Mouse (Mus musculus) lung, embryonic 14.5 days (tissue): ENCODE data around the gene Ccdc38. TPM values are rescaled to one million over a fixed set of nuclear protein-coding genes. Genes with fewer than 3 reads are reported as not detected.
"Not testable (repeated sequence)": the region's sequence is repeated elsewhere in the genome, so short reads cannot be mapped to it uniquely, and the experiment has no call there.

ENCODE experiments used
- ATAC-seq: fragments of 200-750 bp; cut with Nextera tagmentation; 2 replicates; pipeline ENCODE4 v1.8.0; 2017; ENCODE audit warnings: mild to moderate bottlenecking, moderate TSS enrichment, moderate library complexity; ENCODE audit not compliant: insufficient read depth
- DNase-seq: peaks from one replicate; pipeline ENCODE4 v3.0.0-alpha.2; 2015
- H3K27ac ChIP-seq: fragments of 300-500 bp; sonication (generic); 2 replicates; pipeline ENCODE4 v1.5.1; 2014; ENCODE audit warnings: low read depth, mild to moderate bottlenecking, moderate library complexity
- H3K27me3 ChIP-seq: fragments of 300-500 bp; sonication (generic); 2 replicates; pipeline ENCODE4 v1.6.1; 2014; ENCODE audit warnings: low read length, control low read depth; ENCODE audit not compliant: insufficient read depth
- H3K36me3 ChIP-seq: fragments of 300-500 bp; sonication (generic); 2 replicates; pipeline ENCODE4 v1.6.1; 2014; ENCODE audit warnings: control low read depth; ENCODE audit not compliant: insufficient read depth
- H3K4me1 ChIP-seq: fragments of 300-500 bp; sonication (generic); 2 replicates; pipeline ENCODE4 v1.6.1; 2014; ENCODE audit warnings: antibody characterized with exemption, control low read depth; ENCODE audit not compliant: insufficient read depth
- H3K4me2 ChIP-seq: fragments of 300-500 bp; sonication (generic); 2 replicates; pipeline ENCODE4 v1.6.1; 2014; ENCODE audit warnings: mild to moderate bottlenecking
- H3K4me3 ChIP-seq: fragments of 300-500 bp; sonication (generic); 2 replicates; pipeline ENCODE4 v1.5.1; 2014; ENCODE audit warnings: low read depth, low read length
- H3K9ac ChIP-seq: fragments of 300-500 bp; sonication (generic); 2 replicates; pipeline ENCODE4 v1.6.1; 2014
- H3K9me3 ChIP-seq: fragments of 300-500 bp; sonication (generic); 2 replicates; pipeline ENCODE4 v1.6.1; 2016; ENCODE audit warnings: low read depth, low read length, control low read depth
- CTCF ChIP-seq: IDR thresholded peaks from 2 replicates; pipeline ENCODE4 v1.5.1; 2016; ENCODE audit warnings: antibody characterized with exemption, low read depth
- WGBS: fragments of 180-500 bp; shearing (Covaris S2); extraction: QIAGEN DNeasy Blood & Tissue Kit; methylation state at CpG from one replicate; pipeline ENCODE4 v1.1.7; 2014; 5-methylcytosine and 5-hydroxymethylcytosine counted together
- polyA plus RNA-seq: library from polyadenylated mRNA; unstranded; fragments of >200 nt; fragmentation: Nextera tagmentation; extraction: Ambion mirVana; gene quantifications from 2 replicates; pipeline ENCODE4 v1.2.1, GENCODE M21; 2014

The Ccdc38 gene
- polyA plus RNA-seq, 1 experiment from 2014 or later: 0.76 TPM

DNA sequence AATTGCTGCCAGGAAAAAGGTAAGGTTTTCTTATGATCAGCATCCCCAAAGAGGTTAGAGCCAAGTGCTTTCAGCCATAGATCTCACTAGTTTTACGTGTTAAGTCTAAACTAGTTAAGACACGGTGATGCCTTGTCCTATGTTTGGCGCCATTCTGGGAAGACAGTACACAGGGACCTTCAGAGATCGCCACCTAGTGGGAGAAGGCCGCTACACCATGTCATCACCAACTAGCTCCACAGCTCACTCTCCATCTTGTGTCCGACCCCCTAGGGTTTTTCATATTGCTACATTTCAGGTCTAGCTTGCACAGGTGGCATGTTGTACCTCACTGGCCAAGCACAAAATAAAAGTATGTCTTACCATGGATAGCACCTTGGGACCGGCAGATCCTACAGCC is 8.6 kb downstream of the Ccdc38 start:
- Histone ChIP-seq H3K9me3 (no peaks in the 10 kb centered on the region), H3K27ac (no peak overlapping the region), H3K27me3 (no peaks in the 10 kb centered on the region), H3K4me1 (no peaks in the 10 kb centered on the region), H3K36me3 (no peaks in the 10 kb centered on the region), H3K4me3 (no peak overlapping the region), H3K9ac (no peak overlapping the region), H3K4me2 (no peak overlapping the region)
- peak; percentile 93 for TF ChIP-seq CTCF
- DNase-seq (peak; percentile 91), ATAC-seq (peak; percentile 86)
- 12% methylated on average over 7 of the region's 7 CpGs for WGBS

DNA sequence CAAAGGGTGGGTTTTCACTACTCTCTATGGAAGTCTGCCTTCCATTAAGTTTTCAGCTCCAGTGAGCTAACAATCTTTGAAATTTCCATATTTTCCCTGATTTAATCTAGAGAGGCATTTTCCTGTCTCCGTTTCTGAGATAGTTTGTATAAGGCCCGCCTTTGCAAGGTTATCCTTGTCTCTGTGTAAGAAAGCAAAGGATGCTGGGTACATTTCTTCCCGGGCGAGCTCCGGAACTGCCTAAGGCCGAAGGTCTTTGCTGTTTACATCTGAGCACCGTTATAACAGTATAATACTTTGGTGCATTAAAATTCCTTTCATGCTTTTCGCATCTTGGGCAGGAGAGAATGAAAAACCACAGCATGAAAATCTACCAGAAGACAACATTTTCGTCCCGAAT is 9.4 kb downstream of the Ccdc38 start:
- H3K27ac ChIP-seq: no peak overlapping the region
- no peaks in the 10 kb centered on the region for H3K36me3 ChIP-seq
- no peaks in the 10 kb centered on the region for H3K4me1 ChIP-seq
- H3K27me3 ChIP-seq: no peaks in the 10 kb centered on the region
- no peak overlapping the region for H3K9ac ChIP-seq
- no peak for TF ChIP-seq CTCF
- H3K4me2 ChIP-seq: no peak overlapping the region
- no peak for DNase-seq
- ATAC-seq: no peak
- H3K9me3 ChIP-seq: no peaks in the 10 kb centered on the region
- H3K4me3 ChIP-seq: no peak overlapping the region
- WGBS: 48% methylated on average over 10 of the region's 10 CpGs

DNA sequence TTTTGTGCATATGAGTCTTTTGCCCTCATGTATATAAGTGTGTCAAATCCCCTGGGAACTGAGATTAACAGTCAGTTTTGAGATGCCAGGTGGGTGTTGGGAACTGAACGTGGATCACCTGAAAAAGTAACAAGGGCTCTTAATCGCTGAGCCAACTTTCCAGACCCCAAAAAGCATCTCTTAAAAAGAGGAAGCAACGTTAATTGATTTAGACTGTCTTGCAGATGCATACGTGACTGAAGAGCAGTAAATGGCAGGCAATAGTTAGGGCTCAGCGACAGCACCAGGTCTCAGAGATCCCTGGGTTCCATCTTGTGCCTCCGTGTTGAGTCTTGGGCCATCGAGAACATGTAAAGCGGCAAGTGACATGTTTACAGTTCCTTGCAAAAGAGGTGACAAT is 12.2 kb downstream of the Ccdc38 start:
- Histone ChIP-seq H3K27ac (no peak overlapping the region), H3K4me1 (no peaks in the 10 kb centered on the region), H3K4me3 (no peak overlapping the region), H3K27me3 (no peaks in the 10 kb centered on the region), H3K4me2 (no peak overlapping the region), H3K9me3 (no peaks in the 10 kb centered on the region), H3K9ac (no peak overlapping the region), H3K36me3 (no peaks in the 10 kb centered on the region)
- no peak for ATAC-seq
- WGBS: 80% methylated on average over 8 of the region's 8 CpGs
- DNase-seq: no peak
- no peak for TF ChIP-seq CTCF

DNA sequence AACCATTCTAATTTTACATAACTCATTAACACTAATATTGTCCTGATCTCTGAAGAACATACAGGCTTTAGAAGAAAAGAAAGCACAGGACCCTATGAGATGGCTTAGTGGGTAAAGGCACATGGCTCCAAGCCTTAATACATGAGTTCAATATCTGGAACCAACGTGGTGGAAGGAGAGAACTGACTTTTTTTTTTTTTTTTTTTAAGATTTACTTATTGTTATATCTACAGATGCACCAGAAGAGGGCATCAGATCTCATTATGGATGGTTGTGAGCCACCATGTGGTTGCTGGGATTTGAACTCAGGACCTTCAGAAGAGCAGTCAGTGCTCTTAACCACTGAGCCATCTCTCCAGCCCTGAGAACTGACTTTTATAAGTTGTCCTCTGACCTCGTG is 17.5 kb downstream of the Ccdc38 start:
- not testable (repeated sequence) for H3K9ac ChIP-seq, H3K4me1 ChIP-seq, H3K9me3 ChIP-seq, H3K4me2 ChIP-seq, H3K36me3 ChIP-seq, DNase-seq, ATAC-seq, H3K4me3 ChIP-seq, H3K27ac ChIP-seq, H3K27me3 ChIP-seq
- 77% methylated on average over 2 of the region's 2 CpGs for WGBS

DNA sequence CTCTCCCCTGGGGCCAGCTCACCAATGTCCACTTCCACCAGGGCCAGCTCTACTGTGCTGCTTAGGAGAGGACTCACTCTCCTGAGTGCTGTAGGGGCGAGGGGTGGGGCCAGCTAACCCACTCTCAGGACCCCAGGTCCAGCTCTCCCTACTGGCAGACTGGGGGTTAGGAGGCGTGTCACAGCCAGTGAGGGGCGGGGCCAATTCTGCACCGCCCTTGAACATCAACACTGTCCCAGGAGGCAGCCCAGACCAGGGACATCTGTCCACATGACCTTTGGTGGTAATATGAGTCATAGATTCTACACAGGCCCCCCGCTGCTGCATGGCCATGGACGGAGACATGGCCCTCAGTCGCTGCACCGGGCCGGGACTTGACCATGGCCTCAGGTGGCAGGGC is 19.4 kb downstream of the Ccdc38 start:
- Histone ChIP-seq H3K9ac (no peak overlapping the region), H3K4me1 (no peaks in the 10 kb centered on the region), H3K4me3 (no peak overlapping the region), H3K27me3 (no peaks in the 10 kb centered on the region), H3K4me2 (no peak overlapping the region), H3K36me3 (no peaks in the 10 kb centered on the region), H3K27ac (no peak overlapping the region), H3K9me3 (no peaks in the 10 kb centered on the region)
- WGBS: 42% methylated on average over 9 of the region's 9 CpGs
- TF ChIP-seq CTCF: no peak
- DNase-seq (no peak), ATAC-seq (peak; percentile 17; the same call in 1 of the 2 replicates)

DNA sequence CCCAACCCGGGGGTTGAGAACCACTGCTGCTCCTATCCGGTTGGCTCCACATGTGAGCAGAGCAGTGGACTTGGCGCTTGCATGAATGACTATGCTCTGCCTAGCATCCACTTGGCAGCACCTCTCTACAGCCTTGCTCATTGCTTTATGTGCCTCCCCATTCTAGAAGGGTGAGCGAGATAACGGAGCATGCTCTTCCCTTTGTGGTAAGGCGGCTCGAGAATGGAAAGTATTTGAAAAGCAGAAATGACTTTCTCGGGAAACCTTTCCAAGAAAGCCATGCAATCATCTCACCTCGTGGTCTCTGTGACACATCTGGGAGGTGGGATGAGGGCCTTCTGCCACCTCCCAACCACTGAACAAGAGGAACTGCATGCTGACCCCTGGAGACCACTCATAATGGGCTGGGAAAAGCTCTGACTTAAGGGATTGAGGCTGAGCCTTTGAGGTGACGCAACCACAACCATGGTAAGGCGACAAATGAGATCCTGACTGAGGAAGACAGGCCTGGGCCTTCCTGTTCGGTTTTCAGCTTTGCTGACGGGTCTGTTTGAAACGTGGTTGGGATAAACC is 24.2 kb downstream of the Ccdc38 start:
- Histone ChIP-seq H3K9ac (no peak overlapping the region), H3K4me2 (no peak overlapping the region), H3K4me3 (no peak overlapping the region), H3K27ac (no peak overlapping the region), H3K9me3 (no peaks in the 10 kb centered on the region), H3K4me1 (no peaks in the 10 kb centered on the region), H3K36me3 (no peaks in the 10 kb centered on the region), H3K27me3 (no peaks in the 10 kb centered on the region)
- ATAC-seq (no peak), DNase-seq (no peak)
- 75% methylated on average over 14 of the region's 14 CpGs for WGBS
- TF ChIP-seq CTCF: no peak

DNA sequence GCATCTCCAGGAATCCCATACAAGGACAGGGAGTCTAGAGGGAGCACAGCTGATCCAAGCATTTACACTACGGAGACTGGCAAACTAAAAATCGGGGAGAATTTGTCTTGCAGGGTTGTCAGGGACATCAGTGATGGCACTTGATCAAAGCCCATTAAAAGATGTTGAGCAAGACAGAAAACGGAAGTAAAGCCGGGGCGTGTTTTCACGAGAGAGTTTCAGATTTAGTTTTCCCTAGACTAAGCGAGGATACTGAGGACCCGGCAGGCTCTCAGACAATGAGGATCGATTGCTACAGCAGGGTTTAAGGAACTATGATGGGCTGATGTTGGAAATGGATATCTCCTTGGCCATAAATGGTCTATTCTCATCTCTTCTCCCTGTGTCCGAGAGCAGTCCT is 26.6 kb downstream of the Ccdc38 start:
- no peak overlapping the region for H3K4me3 ChIP-seq
- no peaks in the 10 kb centered on the region for H3K36me3 ChIP-seq
- 71% methylated on average over 10 of the region's 10 CpGs for WGBS
- no peak for DNase-seq
- no peak overlapping the region for H3K9ac ChIP-seq
- ATAC-seq: no peak
- H3K4me2 ChIP-seq: no peak overlapping the region
- H3K9me3 ChIP-seq: no peaks in the 10 kb centered on the region
- no peak for TF ChIP-seq CTCF
- H3K27ac ChIP-seq: no peak overlapping the region
- no peaks in the 10 kb centered on the region for H3K27me3 ChIP-seq
- no peaks in the 10 kb centered on the region for H3K4me1 ChIP-seq
